Mouse (Mus musculus): ENCODE data around the gene Nrg3. TPM values are rescaled to one million over a fixed set of nuclear protein-coding genes. Genes with fewer than 3 reads are reported as not detected.

Gene Nrg3
- not detected in 2 replicates for polyA plus RNA-seq (2014; fragmentation: Nextera tagmentation; extraction: Ambion mirVana)

DNA sequence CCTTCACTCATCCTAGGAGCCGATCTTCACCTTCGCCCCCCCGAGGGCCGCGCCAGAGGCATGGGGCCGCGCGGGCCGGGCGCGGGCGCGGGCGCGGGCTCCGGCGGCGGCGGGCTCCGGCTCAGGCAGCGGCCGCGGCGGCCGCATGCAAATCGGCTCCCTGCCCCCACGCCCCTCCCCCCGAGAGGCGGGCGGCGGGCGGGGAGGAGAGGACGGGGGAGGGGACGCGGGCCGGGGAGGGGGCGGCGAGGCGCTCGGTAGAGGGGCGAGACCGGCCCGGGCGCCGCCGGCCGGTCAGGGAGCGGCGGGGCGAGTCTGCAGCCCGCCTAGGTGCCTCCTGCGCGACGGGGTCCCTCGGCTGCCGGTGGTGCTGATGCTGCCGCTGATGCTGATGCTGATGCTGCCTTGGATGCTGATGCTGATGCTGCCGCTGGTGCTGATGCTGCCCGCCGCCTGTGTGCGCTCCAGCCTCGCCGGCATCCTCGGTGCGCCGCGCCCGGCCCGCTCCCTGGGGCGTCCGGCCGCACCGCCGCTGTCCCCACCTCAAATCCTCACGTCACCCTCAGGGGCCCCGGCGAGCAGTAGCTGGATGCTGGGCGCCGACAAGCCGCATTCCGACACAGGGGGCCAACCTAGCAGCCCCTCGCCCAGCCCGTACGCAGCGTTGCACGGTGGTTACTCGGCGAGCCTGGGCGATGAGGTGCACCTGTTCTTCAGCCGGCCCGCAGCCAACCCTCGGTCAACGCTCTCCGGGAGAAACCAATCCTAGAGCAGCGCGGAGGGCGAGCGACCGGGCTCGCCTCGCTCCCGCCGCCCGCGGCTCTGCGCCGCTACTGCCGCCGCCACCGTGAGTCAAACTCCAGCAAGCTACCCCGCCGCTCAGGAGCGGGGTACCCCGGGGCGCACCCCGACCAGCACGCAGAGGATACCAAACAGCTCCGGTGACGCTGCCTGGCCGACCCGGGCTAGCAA is at the start of gene Nrg3:
Gene Nrg3 (minus strand): TSS at position 299 of the 972 bp plus-strand sequence.
- Histone ChIP-seq H3K4me2 (ENCODE audit: low read length) (peak within 1 kb of the TSS; percentile 81), H3K27ac (replicated peaks in 1 of 2; ENCODE audit: control insufficient read depth in 1 of 2, insufficient read depth in 1 of 2, low read depth in 2 of 2, low read length in 2 of 2) (no peak within 1 kb of the TSS), H3K9me3 (ENCODE audit: control insufficient read depth, low read length) (no peaks in the 10 kb centered on the region), H3K4me1 (ENCODE audit: control insufficient read depth in 2 of 2, insufficient read depth in 2 of 2, low read length in 2 of 2) (peaks cover 0 to 7% of the 10 kb centered on the region in 2 experiments; a peak in 1 of 4 replicates), H3K27me3 (ENCODE audit: control insufficient read depth, insufficient read depth, low read length) (peaks cover 75% of the 10 kb centered on the region), H3K4me3 (ENCODE audit: control insufficient read depth in 1 of 2, insufficient read depth in 1 of 2, low read depth in 1 of 2, low read length in 2 of 2) (peak within 1 kb of the TSS; percentile 36 to 46), H3K36me3 (ENCODE audit: control insufficient read depth, insufficient read depth, low read length) (no peaks in the 10 kb centered on the region), H3K9ac (ENCODE audit: low read length) (no peak within 1 kb of the TSS)
- WGBS, result 1% methylated on average over 84 of the region's 121 CpGs
- ATAC-seq (ENCODE audit: insufficient number of reproducible peaks, insufficient read depth, low FRiP score, low read depth), result no peak; the same call in 1 of the 2 replicates

DNA sequence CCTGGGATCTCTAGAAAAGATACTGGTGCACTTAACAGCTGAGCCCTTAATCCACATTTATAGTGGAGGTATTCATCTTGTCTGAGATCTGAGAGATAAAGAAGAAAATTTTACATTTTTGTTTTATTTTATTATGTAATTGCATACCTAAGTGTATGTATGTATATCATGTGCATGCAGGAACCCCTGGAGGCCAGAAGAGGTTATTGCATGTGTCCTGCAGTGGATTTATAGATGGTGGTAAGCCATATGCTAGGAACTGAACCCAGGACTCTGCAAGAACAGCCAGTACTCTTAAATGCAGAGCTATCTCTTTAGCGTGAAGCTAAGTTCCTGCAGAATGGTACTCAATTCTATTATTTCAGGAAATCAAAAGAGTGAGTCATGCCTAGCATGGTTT is 36.1 kb upstream of the Nrg3 start:
- 73% methylated on average over 1 of the region's 1 CpGs for WGBS
- H3K9ac ChIP-seq (ENCODE audit: low read length), result no peak overlapping the region
- no peaks in the 10 kb centered on the region for H3K9me3 ChIP-seq (ENCODE audit: control insufficient read depth, low read length)

DNA sequence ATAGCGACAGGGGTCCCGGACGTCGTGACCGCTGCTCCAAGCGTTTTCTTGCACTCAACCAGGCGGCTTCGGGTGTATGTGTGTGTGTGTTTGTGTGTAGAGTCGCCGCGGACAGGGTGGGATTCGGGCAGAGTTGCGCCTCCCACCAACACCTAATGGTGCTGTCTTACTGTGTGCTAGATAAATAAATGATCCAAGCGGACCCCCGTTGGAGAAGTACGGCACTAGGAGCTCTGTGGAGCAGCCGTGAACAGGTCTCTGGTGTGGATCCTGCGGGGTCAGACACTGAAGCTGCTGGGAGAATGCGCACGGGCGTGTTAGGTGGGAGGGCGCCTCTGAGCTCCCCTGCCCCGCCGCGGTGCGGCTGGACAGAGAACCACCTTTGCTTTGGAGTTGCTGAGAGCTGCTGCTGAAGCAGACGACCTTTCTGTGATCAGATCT is 903 bp upstream of the Nrg3 start:
- peak overlapping the region; percentile 81 for H3K4me2 ChIP-seq (ENCODE audit: low read length)
- no peak overlapping the region for H3K9ac ChIP-seq (ENCODE audit: low read length)
- peaks cover 74% of the 10 kb centered on the region for H3K27me3 ChIP-seq (ENCODE audit: control insufficient read depth, insufficient read depth, low read length)
- H3K36me3 ChIP-seq (ENCODE audit: control insufficient read depth, insufficient read depth, low read length), result no peaks in the 10 kb centered on the region
- peak overlapping the region; percentile 23 to 46; a peak in 3 of 4 replicates for H3K4me3 ChIP-seq (ENCODE audit: control insufficient read depth in 1 of 2, insufficient read depth in 1 of 2, low read depth in 1 of 2, low read length in 2 of 2)
- peaks cover 0 to 7% of the 10 kb centered on the region in 2 experiments; a peak in 1 of 4 replicates for H3K4me1 ChIP-seq (ENCODE audit: control insufficient read depth in 2 of 2, insufficient read depth in 2 of 2, low read length in 2 of 2)
- 3% methylated on average over 27 of the region's 27 CpGs for WGBS
- no peak for ATAC-seq (ENCODE audit: insufficient number of reproducible peaks, insufficient read depth, low FRiP score, low read depth)
- no peak overlapping the region for H3K27ac ChIP-seq (replicated peaks in 1 of 2; ENCODE audit: control insufficient read depth in 1 of 2, insufficient read depth in 1 of 2, low read depth in 2 of 2, low read length in 2 of 2)
- no peaks in the 10 kb centered on the region for H3K9me3 ChIP-seq (ENCODE audit: control insufficient read depth, low read length)

More for the DNA sequence above, 36.1 kb upstream of the Nrg3 start:
- no peaks in the 10 kb centered on the region for H3K4me1 ChIP-seq (ENCODE audit: control insufficient read depth in 2 of 2, insufficient read depth in 2 of 2, low read length in 2 of 2)
- H3K4me2 ChIP-seq (ENCODE audit: low read length), result no peak overlapping the region
- H3K36me3 ChIP-seq (ENCODE audit: control insufficient read depth, insufficient read depth, low read length), result no peaks in the 10 kb centered on the region
- ATAC-seq (ENCODE audit: insufficient number of reproducible peaks, insufficient read depth, low FRiP score, low read depth), result no peak
- no peaks in the 10 kb centered on the region for H3K27me3 ChIP-seq (ENCODE audit: control insufficient read depth, insufficient read depth, low read length)
- H3K4me3 ChIP-seq (ENCODE audit: control insufficient read depth in 1 of 2, insufficient read depth in 1 of 2, low read depth in 1 of 2, low read length in 2 of 2), result no peak overlapping the region
- no peak overlapping the region for H3K27ac ChIP-seq (replicated peaks in 1 of 2; ENCODE audit: control insufficient read depth in 1 of 2, insufficient read depth in 1 of 2, low read depth in 2 of 2, low read length in 2 of 2)

DNA sequence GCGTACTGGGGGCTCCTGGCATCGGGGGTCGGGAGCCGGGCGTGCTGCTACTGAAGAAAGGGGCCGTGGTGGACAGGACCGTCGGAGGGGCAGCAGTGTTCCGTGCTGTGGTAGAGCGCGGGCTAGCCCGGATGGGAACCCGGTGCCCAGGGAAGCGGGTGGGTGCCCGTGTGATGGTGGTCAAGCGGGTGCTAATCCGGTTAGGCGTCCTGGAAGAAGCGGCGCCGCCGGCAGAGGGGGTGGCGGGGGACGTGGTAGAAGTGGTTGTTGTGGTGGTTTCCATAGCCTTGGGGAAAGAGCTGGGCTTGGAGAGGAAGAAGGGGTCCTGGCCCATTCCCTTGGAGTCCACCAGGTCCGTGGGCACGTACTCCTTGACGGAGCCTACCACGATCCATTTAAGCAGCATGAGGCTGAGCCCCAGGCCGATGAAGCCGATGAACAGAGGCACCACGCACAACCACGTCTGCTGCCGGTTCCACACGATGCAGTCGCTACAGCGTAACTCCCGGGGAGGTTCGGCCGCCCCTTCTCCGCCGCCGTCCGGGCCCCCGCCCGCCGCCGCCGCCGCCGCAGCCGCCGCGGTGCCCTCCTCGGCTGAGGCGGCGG is 639 bp downstream of the Nrg3 start:
- WGBS, result 3% methylated on average over 53 of the region's 56 CpGs
- Histone ChIP-seq H3K9ac (ENCODE audit: low read length) (no peak overlapping the region), H3K27me3 (ENCODE audit: control insufficient read depth, insufficient read depth, low read length) (peaks cover 73% of the 10 kb centered on the region), H3K4me3 (ENCODE audit: control insufficient read depth in 1 of 2, insufficient read depth in 1 of 2, low read depth in 1 of 2, low read length in 2 of 2) (peak overlapping the region; percentile 36 to 46), H3K27ac (replicated peaks in 1 of 2; ENCODE audit: control insufficient read depth in 1 of 2, insufficient read depth in 1 of 2, low read depth in 2 of 2, low read length in 2 of 2) (no peak overlapping the region), H3K36me3 (ENCODE audit: control insufficient read depth, insufficient read depth, low read length) (no peaks in the 10 kb centered on the region), H3K9me3 (ENCODE audit: control insufficient read depth, low read length) (no peaks in the 10 kb centered on the region), H3K4me2 (ENCODE audit: low read length) (peak overlapping the region; percentile 81), H3K4me1 (ENCODE audit: control insufficient read depth in 2 of 2, insufficient read depth in 2 of 2, low read length in 2 of 2) (peaks cover 0 to 7% of the 10 kb centered on the region in 2 experiments; a peak in 1 of 4 replicates)
- ATAC-seq (ENCODE audit: insufficient number of reproducible peaks, insufficient read depth, low FRiP score, low read depth), result no peak

DNA sequence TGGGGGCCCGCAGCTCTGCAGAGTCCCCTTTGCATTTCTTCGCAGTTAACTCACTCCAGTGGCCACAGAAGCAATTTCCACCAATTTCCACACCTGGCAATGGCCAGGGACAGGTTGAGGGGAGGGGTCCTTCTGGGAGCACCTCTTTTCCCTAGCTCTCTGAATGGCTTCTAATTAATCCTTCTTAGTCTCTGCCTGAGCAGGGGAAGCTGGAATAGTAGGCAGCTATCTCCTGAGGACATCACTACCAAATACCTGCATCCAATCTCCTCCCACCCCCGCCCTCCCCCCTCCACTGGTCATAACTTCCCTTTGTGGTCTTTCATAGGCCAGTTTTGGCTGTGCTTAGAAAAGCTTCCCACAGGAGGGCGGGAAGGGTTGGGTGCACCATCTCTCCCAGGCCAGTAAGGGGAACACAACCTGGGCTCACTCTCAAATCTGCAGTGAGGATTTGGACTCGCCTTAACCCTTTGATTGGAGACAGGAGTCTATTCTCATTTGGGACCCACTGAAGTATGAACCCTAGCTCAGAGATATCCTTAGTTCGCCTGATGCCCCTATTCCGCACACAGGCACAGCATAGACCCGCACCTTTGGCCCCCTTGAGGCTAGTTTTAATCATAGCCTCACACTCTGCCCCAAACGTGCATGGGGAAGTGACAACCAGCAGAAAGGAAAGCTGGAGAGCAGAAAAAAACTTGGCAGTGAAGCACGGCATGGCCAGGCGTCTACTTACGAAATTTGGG is 1.5 kb downstream of the Nrg3 start:
- no peaks in the 10 kb centered on the region for H3K36me3 ChIP-seq (ENCODE audit: control insufficient read depth, insufficient read depth, low read length)
- no peak for ATAC-seq (ENCODE audit: insufficient number of reproducible peaks, insufficient read depth, low FRiP score, low read depth)
- H3K27me3 ChIP-seq (ENCODE audit: control insufficient read depth, insufficient read depth, low read length), result peaks cover 70% of the 10 kb centered on the region
- WGBS, result 8% methylated on average over 12 of the region's 12 CpGs
- no peaks in the 10 kb centered on the region for H3K9me3 ChIP-seq (ENCODE audit: control insufficient read depth, low read length)
- H3K4me3 ChIP-seq (ENCODE audit: control insufficient read depth in 1 of 2, insufficient read depth in 1 of 2, low read depth in 1 of 2, low read length in 2 of 2), result no peak overlapping the region
- no peak overlapping the region for H3K4me2 ChIP-seq (ENCODE audit: low read length)
- H3K27ac ChIP-seq (replicated peaks in 1 of 2; ENCODE audit: control insufficient read depth in 1 of 2, insufficient read depth in 1 of 2, low read depth in 2 of 2, low read length in 2 of 2), result no peak overlapping the region
- peaks cover 0 to 7% of the 10 kb centered on the region in 2 experiments; a peak in 1 of 4 replicates for H3K4me1 ChIP-seq (ENCODE audit: control insufficient read depth in 2 of 2, insufficient read depth in 2 of 2, low read length in 2 of 2)
- no peak overlapping the region for H3K9ac ChIP-seq (ENCODE audit: low read length)

DNA sequence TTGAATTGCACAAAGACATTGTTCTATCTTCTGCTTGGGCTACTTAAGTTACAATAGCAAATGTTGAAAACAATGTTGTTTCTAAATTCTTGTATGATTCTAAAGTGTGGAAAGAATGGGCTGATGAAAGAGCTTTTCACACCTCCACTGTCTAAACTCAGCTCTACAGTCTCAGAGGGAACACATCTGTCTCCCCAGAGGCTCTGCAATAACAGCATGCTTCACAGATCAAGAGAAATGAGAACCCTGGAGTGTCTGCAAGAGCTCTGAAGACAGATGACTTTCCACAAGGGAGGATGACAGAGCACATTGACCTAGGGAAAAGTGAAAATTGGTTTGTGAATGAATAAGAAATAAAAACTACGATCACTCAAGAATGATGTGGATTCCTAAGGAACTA is 27.4 kb downstream of the Nrg3 start:
- H3K9ac ChIP-seq (ENCODE audit: low read length), result no peak overlapping the region
- no peak overlapping the region for H3K4me3 ChIP-seq (ENCODE audit: control insufficient read depth in 1 of 2, insufficient read depth in 1 of 2, low read depth in 1 of 2, low read length in 2 of 2)
- H3K36me3 ChIP-seq (ENCODE audit: control insufficient read depth, insufficient read depth, low read length), result no peaks in the 10 kb centered on the region
- WGBS, result 75% methylated on average over 1 of the region's 1 CpGs
- ATAC-seq (ENCODE audit: insufficient number of reproducible peaks, insufficient read depth, low FRiP score, low read depth), result no peak
- no peak overlapping the region for H3K27ac ChIP-seq (replicated peaks in 1 of 2; ENCODE audit: control insufficient read depth in 1 of 2, insufficient read depth in 1 of 2, low read depth in 2 of 2, low read length in 2 of 2)
- H3K27me3 ChIP-seq (ENCODE audit: control insufficient read depth, insufficient read depth, low read length), result no peaks in the 10 kb centered on the region
- H3K4me1 ChIP-seq (ENCODE audit: control insufficient read depth in 2 of 2, insufficient read depth in 2 of 2, low read length in 2 of 2), result no peaks in the 10 kb centered on the region
- H3K4me2 ChIP-seq (ENCODE audit: low read length), result no peak overlapping the region
- no peaks in the 10 kb centered on the region for H3K9me3 ChIP-seq (ENCODE audit: control insufficient read depth, low read length)

DNA sequence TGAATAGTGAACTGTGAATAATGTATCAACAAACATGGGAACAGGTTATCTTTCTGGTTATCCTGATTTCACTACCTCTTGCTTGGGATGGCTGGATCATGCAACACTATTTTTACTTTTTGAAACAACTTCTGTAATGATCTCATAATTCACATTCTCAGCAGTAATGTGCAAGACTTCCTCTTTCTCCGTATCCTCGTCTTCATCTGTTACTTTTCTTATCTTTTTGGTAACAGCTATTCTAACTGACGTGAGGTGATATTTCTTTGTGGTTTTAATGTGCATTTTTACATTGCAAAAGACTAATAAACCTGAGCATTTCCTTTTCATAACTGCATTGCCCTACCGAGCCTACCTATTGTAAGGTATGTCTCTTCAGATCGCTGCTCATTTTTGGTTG is 44.4 kb downstream of the Nrg3 start:
- no peaks in the 10 kb centered on the region for H3K36me3 ChIP-seq (ENCODE audit: control insufficient read depth, insufficient read depth, low read length)
- no peak overlapping the region for H3K9ac ChIP-seq (ENCODE audit: low read length)
- H3K27me3 ChIP-seq (ENCODE audit: control insufficient read depth, insufficient read depth, low read length), result no peaks in the 10 kb centered on the region
- ATAC-seq (ENCODE audit: insufficient number of reproducible peaks, insufficient read depth, low FRiP score, low read depth), result no peak
- no peaks in the 10 kb centered on the region for H3K4me1 ChIP-seq (ENCODE audit: control insufficient read depth in 2 of 2, insufficient read depth in 2 of 2, low read length in 2 of 2)
- no peak overlapping the region for H3K4me2 ChIP-seq (ENCODE audit: low read length)
- no peaks in the 10 kb centered on the region for H3K9me3 ChIP-seq (ENCODE audit: control insufficient read depth, low read length)
- H3K4me3 ChIP-seq (ENCODE audit: control insufficient read depth in 1 of 2, insufficient read depth in 1 of 2, low read depth in 1 of 2, low read length in 2 of 2), result no peak overlapping the region
- no peak overlapping the region for H3K27ac ChIP-seq (replicated peaks in 1 of 2; ENCODE audit: control insufficient read depth in 1 of 2, insufficient read depth in 1 of 2, low read depth in 2 of 2, low read length in 2 of 2)
- WGBS, result 71% methylated on average over 5 of the region's 5 CpGs

Measured in heart, embryonic 14.5 days (tissue).